20 mouse cellular contexts compared by ENCODE assay signal in the genomic region with DNA sequence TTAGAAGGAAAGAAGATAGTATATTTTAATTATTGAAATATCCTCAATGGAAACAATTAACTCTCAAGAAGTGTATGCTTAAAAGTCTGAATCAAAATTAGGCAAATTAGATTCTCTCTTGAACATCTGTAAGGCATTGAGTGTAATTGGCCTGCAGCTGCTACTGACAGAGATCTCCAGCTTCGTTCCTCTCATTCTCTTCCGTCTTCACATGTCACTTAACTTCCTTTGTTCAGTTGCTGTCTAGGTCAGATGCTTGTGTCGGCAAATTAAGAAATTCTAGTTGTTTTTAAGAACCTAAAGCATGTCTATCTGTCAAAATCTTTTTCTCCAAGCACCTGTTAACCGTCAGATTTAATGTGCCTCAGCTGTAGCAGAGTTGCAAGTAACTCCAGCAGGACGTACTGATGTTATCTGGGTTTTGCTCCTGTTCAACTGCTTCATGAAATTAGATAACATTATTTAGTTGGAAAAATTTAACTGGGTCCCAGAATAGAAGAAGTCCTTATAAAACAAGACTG.
DNase-seq lines count a peak whose midpoint lies in the region; ATAC-seq and TF ChIP-seq lines count a peak whose summit lies in the region.
"Had no signal": no experiment of that assay in that cellular context is flagged by ENCODE, and none has a peak within 500 bp of the region (broad histone marks: within the 10 kb centered on the region; RNA-seq: fewer than 3 reads in every experiment).

No protein-coding gene starts in this region.

- no peak for TF ChIP-seq CTCF in heart, adult 2 months (IDR thresholded peaks at IDR 0.05)
- TF ChIP-seq CTCF in brain, embryonic 14.5 days (IDR thresholded peaks at IDR 0.05; ENCODE audit: borderline replicate concordance, extremely low read depth, insufficient read depth, insufficient read length) = no peak

- intact Hi-C loops in heart, adult 2 months (cut with DNase I) = no loop called here

- DNase-seq in heart, adult 2 months = no peak
- DNase-seq in brain, embryonic 14.5 days (ENCODE audit: low read depth) = peak; percentile 60
- DNase-seq in retina, postnatal 1 day = peak; percentile 11
- DNase-seq in natural killer cell, adult 2 months (ENCODE audit: low spot score in 2 of 2) = no peak
- DNase-seq: adrenal gland, adult 8-10 months; cerebellum, adult 18-20 months; cerebellum, postnatal 36 days; gastrocnemius, postnatal 10 days; heart, adult 18-20 months; heart, postnatal 4 days; kidney, adult 11 months; liver, postnatal 0 days; lung, postnatal 10 days had no signal

- no peaks in the 10 kb centered on the region for H3K27me3 ChIP-seq in heart, embryonic 16.5 days (ENCODE audit: control insufficient read depth, insufficient read depth, low read length)
- no peaks in the 10 kb centered on the region for H3K27me3 ChIP-seq in heart, adult 2 months (ENCODE audit: control insufficient read depth, insufficient read depth, low read length)
- no peaks in the 10 kb centered on the region for H3K27me3 ChIP-seq in midbrain, embryonic 13.5 days
- H3K27me3 ChIP-seq: embryonic facial prominence, embryonic 15.5 days; hindbrain, embryonic 15.5 days; midbrain, embryonic 12.5 days; Patski had no signal

- H3K4me1 ChIP-seq in heart, embryonic 16.5 days (ENCODE audit: control insufficient read depth, insufficient read depth, low read length) = peaks cover 3% of the 10 kb centered on the region; the same call in 1 of the 2 replicates
- no peaks in the 10 kb centered on the region; the same call in 1 of the 2 replicates for H3K4me1 ChIP-seq in heart, adult 2 months (ENCODE audit: control insufficient read depth, insufficient read depth, low read length)
- H3K4me1 ChIP-seq in midbrain, embryonic 13.5 days (replicated peaks) = peaks cover 7% of the 10 kb centered on the region; the same call in 1 of the 2 replicates
- H3K4me1 ChIP-seq: hindbrain, embryonic 15.5 days had no signal

- no peak for TF ChIP-seq EP300 in heart, adult 2 months (IDR thresholded peaks at IDR 0.05; ENCODE audit: insufficient read depth, low read depth, low read length)

- peak overlapping the region; percentile 27; the same call in 1 of the 2 replicates for H3K27ac ChIP-seq in heart, embryonic 16.5 days (ENCODE audit: low read length)
- H3K27ac ChIP-seq in heart, adult 2 months = no peak overlapping the region
- no peak overlapping the region for H3K27ac ChIP-seq in midbrain, embryonic 13.5 days
- H3K27ac ChIP-seq: embryonic facial prominence, embryonic 15.5 days; hindbrain, embryonic 15.5 days; midbrain, embryonic 12.5 days had no signal

- TF ChIP-seq POLR2A in heart, adult 2 months (IDR thresholded peaks at IDR 0.05; ENCODE audit: insufficient read depth, low read depth, low read length) = no peak
- no peak for TF ChIP-seq POLR2A in brain, embryonic 14.5 days (IDR thresholded peaks at IDR 0.05; ENCODE audit: borderline replicate concordance, extremely low read depth, insufficient read depth, insufficient read length, poor library complexity, severe bottlenecking)

- no peak for ATAC-seq in heart, embryonic 16.5 days (replicated peaks; ENCODE audit: extremely low read depth, insufficient read depth, low FRiP score)
- ATAC-seq in midbrain, embryonic 13.5 days = no peak
- ATAC-seq in inflammation-experienced regulatory T-cells, adult 6 months = no peak
- ATAC-seq: liver, postnatal 0 days; Patski had no signal

- no peak overlapping the region for H3K4me3 ChIP-seq in heart, embryonic 16.5 days (ENCODE audit: low read length)
- no peak overlapping the region for H3K4me3 ChIP-seq in heart, adult 2 months
- H3K4me3 ChIP-seq in midbrain, embryonic 13.5 days (replicated peaks) = no peak overlapping the region
- H3K4me3 ChIP-seq: embryonic facial prominence, embryonic 15.5 days; hindbrain, embryonic 15.5 days; midbrain, embryonic 12.5 days had no signal

- 28% methylated on average over 5 of the region's 5 CpGs for WGBS in heart, embryonic 16.5 days
- WGBS in heart, adult 2 months = 50% methylated on average over 5 of the region's 5 CpGs
- 47% methylated on average over 5 of the region's 5 CpGs for WGBS in midbrain, embryonic 13.5 days

- H3K9me3 ChIP-seq in heart, embryonic 16.5 days (replicated peaks; ENCODE audit: control insufficient read depth, low read length) = no peaks in the 10 kb centered on the region
- H3K9me3 ChIP-seq in midbrain, embryonic 13.5 days = no peaks in the 10 kb centered on the region
- H3K9me3 ChIP-seq: embryonic facial prominence, embryonic 15.5 days; hindbrain, embryonic 15.5 days; midbrain, embryonic 12.5 days had no signal

- no peak overlapping the region for H3K4me2 ChIP-seq in heart, embryonic 16.5 days (ENCODE audit: low read depth, low read length)
- no peak overlapping the region for H3K4me2 ChIP-seq in midbrain, embryonic 13.5 days (replicated peaks)
- H3K4me2 ChIP-seq: embryonic facial prominence, embryonic 15.5 days; hindbrain, embryonic 15.5 days; midbrain, embryonic 12.5 days had no signal

- H3K79me2 ChIP-seq in heart, adult 2 months (replicated peaks; ENCODE audit: control insufficient read depth, insufficient read depth, low read length) = no peaks in the 10 kb centered on the region

- no peaks in the 10 kb centered on the region for H3K36me3 ChIP-seq in heart, embryonic 16.5 days (ENCODE audit: control insufficient read depth, insufficient read depth)
- no peaks in the 10 kb centered on the region for H3K36me3 ChIP-seq in heart, adult 2 months (ENCODE audit: control insufficient read depth, insufficient read depth, low read length)
- no peaks in the 10 kb centered on the region for H3K36me3 ChIP-seq in midbrain, embryonic 13.5 days
- H3K36me3 ChIP-seq: embryonic facial prominence, embryonic 15.5 days; hindbrain, embryonic 15.5 days; midbrain, embryonic 12.5 days had no signal

- no peak overlapping the region for H3K9ac ChIP-seq in heart, embryonic 16.5 days (ENCODE audit: low read length)
- no peak overlapping the region for H3K9ac ChIP-seq in heart, adult 2 months (ENCODE audit: low read depth, low read length)
- no peak overlapping the region for H3K9ac ChIP-seq in midbrain, embryonic 13.5 days (replicated peaks)
- H3K9ac ChIP-seq: embryonic facial prominence, embryonic 15.5 days; hindbrain, embryonic 15.5 days; liver, postnatal 0 days; midbrain, embryonic 12.5 days had no signal

Comparison
In these comparisons a context has a peak if more than half of its experiments do, and no peak if none do; other contexts are left out.
1. DNase-seq: peak in brain, embryonic 14.5 days (single experiment) and retina, postnatal 1 day (single experiment); none in heart, adult 2 months (0 of 2) and natural killer cell, adult 2 months (0 of 2).